Mouse (Mus musculus): Measurements from ENCODE around the gene Eif4enif1.

DNA sequence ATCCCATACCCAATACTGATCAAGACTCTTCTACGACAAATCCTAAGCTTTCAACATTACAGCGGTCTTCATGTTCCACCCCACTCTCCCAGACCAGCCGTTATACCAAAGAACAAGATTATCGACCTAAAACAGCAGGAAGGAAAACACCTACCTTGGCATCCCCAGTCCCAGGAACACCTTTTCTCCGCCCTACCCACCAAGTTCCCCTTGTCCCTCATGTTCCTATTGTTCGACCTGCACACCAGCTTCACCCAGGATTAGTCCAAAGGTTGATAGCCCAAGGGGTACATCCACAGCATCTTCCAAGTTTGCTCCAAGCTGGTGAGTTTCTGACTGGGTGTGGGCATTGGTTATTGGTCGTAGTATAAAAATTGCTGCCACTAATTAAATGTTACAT is 40.2 kb downstream of the Eif4enif1 start:
- TF ChIP-seq CTCF (conservative IDR thresholded peaks at IDR 0.05; ENCODE audit: low read length) (no peak), POU5F1 (IDR thresholded peaks at IDR 0.05; ENCODE audit: borderline replicate concordance, low read length) (no peak), NANOG (IDR thresholded peaks at IDR 0.05; ENCODE audit: borderline replicate concordance, low read length) (no peak)

Data from E14TG2a.4 (cell line).